Mouse (Mus musculus) gastrocnemius, adult 2 months (tissue): ENCODE results near the gene Ccr5. TPM values are rescaled to one million over a fixed set of nuclear protein-coding genes. Genes with fewer than 3 reads are reported as not detected.
"Not testable (repeated sequence)": the region's sequence is repeated elsewhere in the genome, so short reads cannot be mapped to it uniquely, and the experiment has no call there.

Experiments used
- DNase-seq: peaks from one replicate; pipeline ENCODE4 v3.0.0; 2022
- H3K27ac ChIP-seq: fragments of 200-600 bp; 2 replicates; pipeline ENCODE4 v1.8.1; 2022; ENCODE audit warnings: mild to moderate bottlenecking
- H3K4me3 ChIP-seq: fragments of 200-600 bp; 2 replicates; pipeline ENCODE4 v1.8.1; 2022; ENCODE audit warnings: mild to moderate bottlenecking, moderate library complexity
- CTCF ChIP-seq: fragments of 200-600 bp; IDR thresholded peaks from 2 replicates; pipeline ENCODE4 v1.8.1; 2022; ENCODE audit warnings: antibody characterized with exemption, mild to moderate bottlenecking, moderate library complexity
- intact Hi-C: fragments of 180-260 bp; cut with DNase I; formaldehyde crosslinking; loops from one replicate; pipeline ENCODE4 v1.15.1; 2025
- total RNA-seq, 2 experiments: library from RNA; stranded (reverse); gene quantifications; 2 replicates each; pipeline ENCODE4 v1.2.3; 2021

Gene Ccr5
- total RNA-seq, 2 experiments from 2014 or later, result 0.11 to 0.77 TPM

DNA sequence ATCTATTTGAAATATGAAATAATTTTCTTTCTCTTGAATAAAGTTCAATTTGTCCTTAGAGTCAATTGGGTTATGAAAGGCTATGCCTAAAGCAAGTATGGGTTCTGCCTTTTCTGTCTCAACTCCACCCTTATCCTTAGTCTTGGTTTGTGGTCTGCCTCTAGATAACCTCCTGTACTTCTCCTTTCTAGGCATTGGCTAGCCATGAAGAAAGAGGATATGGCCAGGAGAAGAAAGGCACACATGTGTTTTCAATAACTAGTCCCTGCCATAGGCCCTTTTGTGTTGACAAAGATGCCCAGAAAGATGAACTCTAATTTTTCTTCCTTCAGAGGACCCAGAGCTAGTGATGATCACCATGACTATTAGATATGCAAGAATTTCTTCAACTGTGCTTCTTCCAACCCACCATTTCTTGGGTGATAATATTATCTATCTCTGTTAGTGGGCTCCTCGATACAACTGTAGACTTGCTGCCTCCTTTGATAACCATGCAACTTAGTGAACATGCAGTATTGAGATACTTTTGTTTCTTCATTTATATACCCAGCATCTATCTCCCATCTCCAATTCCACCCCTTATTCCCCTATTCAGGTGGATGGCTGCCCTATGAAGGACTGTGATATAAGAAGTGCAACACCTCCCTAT lies 8.6 kb upstream of the Ccr5 start:
- no peak overlapping the region for H3K27ac ChIP-seq
- no peak overlapping the region for H3K4me3 ChIP-seq
- intact Hi-C loops, result no loop called here
- DNase-seq, result no peak
- no peak for TF ChIP-seq CTCF

GRCm38 (mm10) chr9:124113777-124114176 lies 7.6 kb upstream of the Ccr5 start:
- DNase-seq, result no peak
- TF ChIP-seq CTCF, result no peak
- H3K27ac ChIP-seq, result no peak overlapping the region
- intact Hi-C loops, result no loop called here
- no peak overlapping the region for H3K4me3 ChIP-seq

DNA sequence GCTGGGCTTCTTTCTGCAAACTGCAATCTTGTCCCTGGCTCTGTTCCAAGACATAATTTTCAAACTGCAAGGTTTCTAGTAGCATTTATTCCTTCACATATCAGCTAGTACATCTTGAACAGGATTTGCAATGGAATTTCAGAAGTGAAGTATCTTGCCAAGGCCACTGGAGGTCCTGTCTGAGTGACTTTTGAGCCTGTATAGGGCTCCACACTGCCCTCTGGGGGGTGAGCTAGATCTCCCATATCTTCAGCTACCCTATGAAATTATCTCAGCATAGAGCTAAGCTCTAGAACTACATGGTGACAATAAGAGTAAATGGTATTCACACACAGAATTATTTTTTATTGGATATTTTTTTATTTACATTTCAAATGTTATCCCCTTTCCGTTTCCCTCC lies 2.9 kb upstream of the Ccr5 start:
- peak; percentile 27; the same call in 1 of the 2 replicates for TF ChIP-seq CTCF
- DNase-seq, result peak; percentile 24
- intact Hi-C loops, result no loop called here
- Histone ChIP-seq H3K4me3 (no peak overlapping the region), H3K27ac (no peak overlapping the region)

DNA sequence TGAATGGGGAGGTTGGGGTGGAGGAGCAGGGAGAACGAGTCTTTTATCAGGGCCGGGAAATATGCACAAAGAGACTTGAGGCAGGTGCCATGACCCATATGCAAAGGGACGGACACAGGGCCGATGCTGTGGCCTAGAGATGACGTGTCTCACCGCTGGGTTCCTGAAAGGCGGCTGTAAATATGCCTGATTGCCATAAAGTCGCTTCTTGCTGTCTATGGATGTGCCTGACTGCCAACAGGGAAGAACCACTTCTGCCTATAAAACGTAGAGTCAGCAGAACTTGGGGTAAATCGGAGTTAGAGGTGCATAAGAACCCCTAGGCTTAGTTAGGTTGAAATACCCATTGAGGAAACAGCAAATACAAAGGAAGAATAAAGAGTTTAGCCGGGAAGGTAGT lies 4.2 kb downstream of the Ccr5 start:
- no peak for TF ChIP-seq CTCF
- no peak for DNase-seq
- intact Hi-C loops, result no loop called here
- Histone ChIP-seq H3K27ac (peak overlapping the region; percentile 59; the same call in 1 of the 2 replicates), H3K4me3 (no peak overlapping the region)

GRCm38 (mm10) chr9:124126373-124126772 lies 5.0 kb downstream of the Ccr5 start:
- intact Hi-C loops, result no loop called here
- TF ChIP-seq CTCF, result no peak
- no peak for DNase-seq
- Histone ChIP-seq H3K27ac (peak overlapping the region; percentile 59), H3K4me3 (no peak overlapping the region)

DNA sequence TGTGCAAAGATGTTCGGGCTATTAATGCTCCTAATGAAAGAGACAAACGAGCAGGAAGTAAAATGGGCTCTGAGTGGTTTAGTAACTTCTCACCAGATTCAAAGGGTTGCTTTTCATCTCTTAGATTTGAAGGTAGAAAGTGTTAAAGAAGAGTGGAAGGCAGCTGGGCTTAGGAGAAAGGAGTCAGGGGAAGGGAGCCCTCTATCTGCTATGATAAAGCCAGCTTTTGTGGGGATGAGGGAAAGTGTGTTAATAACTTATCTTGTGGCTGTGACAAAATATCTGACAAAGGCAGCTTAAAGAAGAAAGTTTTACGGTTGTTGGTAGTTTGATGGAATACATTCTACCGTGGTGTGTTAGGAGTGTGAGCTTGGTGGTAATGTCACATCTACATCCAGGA lies 6.1 kb downstream of the Ccr5 start:
- Histone ChIP-seq H3K27ac (no peak overlapping the region; the same call in 1 of the 2 replicates), H3K4me3 (no peak overlapping the region)
- no peak for TF ChIP-seq CTCF
- no peak for DNase-seq
- intact Hi-C loops, result no loop called here

GRCm38 (mm10) chr9:124128379-124128778 lies 7.0 kb downstream of the Ccr5 start:
- intact Hi-C loops, result no loop called here
- peak; percentile 67 for TF ChIP-seq CTCF
- no peak for DNase-seq
- Histone ChIP-seq H3K27ac (no peak overlapping the region), H3K4me3 (no peak overlapping the region)

DNA sequence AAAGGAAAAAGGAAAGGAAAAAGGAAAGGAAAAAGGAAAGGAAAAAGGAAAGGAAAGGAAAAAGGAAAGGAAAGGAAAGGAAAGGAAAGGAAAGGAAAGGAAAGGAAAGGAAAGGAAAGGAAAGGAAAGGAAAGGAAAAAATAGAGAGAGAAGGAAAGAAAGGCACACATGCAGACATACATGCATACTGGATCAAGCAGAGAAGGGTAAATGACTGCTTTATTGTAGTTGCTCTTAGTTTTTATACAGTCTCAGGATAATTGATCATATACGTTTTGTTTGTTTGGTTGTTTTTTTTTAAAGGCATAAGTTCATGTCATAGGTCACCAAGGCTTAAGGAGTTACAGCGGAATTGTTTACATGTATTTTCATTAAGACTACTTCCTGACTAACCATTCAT lies 11.6 kb downstream of the Ccr5 start:
- H3K4me3 ChIP-seq, H3K27ac ChIP-seq, intact Hi-C loops, DNase-seq: not testable (repeated sequence)

DNA sequence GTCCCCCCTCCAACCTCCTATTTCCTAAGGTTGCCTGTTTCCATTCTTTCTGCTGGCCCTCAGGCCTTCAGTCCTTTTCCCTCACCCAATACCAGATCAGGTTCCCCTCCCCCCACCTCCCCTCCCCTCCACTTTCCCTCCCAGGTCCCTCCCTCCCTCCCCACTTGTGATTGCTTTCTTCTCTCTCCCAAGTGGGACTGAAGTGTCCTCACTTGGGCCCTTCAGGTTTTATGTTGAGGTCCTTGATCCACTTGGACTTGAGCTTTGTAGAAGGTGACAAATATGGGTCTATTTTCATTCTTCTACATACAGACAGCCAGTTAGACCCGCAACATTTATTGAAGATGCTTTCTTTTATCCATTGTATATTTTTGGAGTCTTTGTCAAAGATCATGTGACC lies 13.6 kb downstream of the Ccr5 start:
- intact Hi-C loops, DNase-seq, H3K4me3 ChIP-seq, H3K27ac ChIP-seq: not testable (repeated sequence)

GRCm38 (mm10) chr9:124137619-124138018 lies 16.3 kb downstream of the Ccr5 start:
- Histone ChIP-seq H3K27ac (no peak overlapping the region), H3K4me3 (no peak overlapping the region)
- intact Hi-C loops, result no loop called here
- no peak for TF ChIP-seq CTCF
- no peak for DNase-seq

DNA sequence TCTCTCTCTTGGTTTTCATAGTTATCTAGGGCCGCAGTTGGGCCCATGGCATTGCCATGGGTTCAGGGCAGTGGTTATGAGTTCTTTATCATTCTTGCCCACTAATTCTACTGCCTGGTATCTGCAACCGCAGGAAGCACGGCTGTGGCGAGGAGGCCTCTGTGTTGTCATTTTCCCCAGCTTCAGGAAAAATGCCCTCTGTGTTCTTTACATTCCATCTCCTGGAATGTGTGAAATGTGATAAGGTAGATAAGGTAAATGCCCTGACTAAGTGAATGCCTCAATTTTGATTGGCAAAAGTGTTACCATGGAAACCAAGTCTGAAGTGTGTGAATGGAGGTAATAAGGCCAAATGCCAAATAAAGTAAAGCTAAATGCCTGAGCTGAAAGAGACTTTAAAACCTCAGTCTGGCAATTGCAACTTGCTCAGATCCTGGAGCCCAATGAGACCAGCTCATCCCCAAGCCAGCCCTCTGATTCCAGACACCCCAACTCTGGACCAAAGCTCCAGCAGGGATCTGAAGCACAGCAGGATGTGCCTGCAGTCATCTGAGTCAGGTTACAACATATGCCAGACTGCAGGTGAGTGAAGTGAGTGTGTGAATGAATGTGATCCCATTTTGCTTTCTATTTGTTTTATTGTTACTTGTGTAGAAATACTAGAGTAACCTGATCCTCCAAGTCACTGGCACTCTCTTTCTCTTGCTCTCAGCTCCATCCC lies 16.9 kb downstream of the Ccr5 start:
- no peak for DNase-seq
- TF ChIP-seq CTCF, result no peak
- intact Hi-C loops, result no loop called here
- Histone ChIP-seq H3K4me3 (no peak overlapping the region), H3K27ac (no peak overlapping the region)

DNA sequence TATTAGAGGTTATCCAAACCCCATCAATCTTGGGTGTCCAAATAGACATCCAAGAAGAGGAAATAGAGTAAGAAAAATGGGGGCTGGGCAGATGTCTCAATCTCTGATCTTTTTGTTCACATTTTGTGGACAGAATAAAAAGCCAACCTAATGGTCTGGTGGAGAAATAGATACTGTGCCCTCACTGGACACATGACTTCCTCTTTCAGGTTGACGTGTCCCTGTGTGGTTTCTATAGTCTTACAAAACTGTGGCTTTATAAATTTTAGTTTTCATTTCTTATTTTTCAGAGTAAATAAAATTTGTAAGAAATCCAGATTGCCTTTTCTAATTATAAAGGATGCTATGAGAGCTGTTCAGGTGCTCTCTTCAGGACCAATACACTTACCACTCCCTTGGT lies 22.3 kb downstream of the Ccr5 start:
- Histone ChIP-seq H3K27ac (no peak overlapping the region), H3K4me3 (no peak overlapping the region)
- intact Hi-C loops, result no loop called here
- TF ChIP-seq CTCF, result no peak
- no peak for DNase-seq

- Histone ChIP-seq H3K27ac (no peak overlapping the region), H3K4me3 (no peak overlapping the region)
- intact Hi-C loops, result no loop called here
- TF ChIP-seq CTCF, result no peak
- DNase-seq, result no peak
Measured at GRCm38 (mm10) chr9:124146307-124146706, 25.0 kb downstream of the Ccr5 start.

Other genes starting within 250 kb of the Ccr5 start
- gene Ccr1, start 152.9 kb upstream of the Ccr5 start, total RNA-seq, result under 1 TPM in 1 of 2 experiments, not detected in 1; 0.13 TPM
- not detected for gene Ccr1l1, start 143.1 kb upstream of the Ccr5 start, total RNA-seq
- gene Ccr3, start 99.6 kb upstream of the Ccr5 start, total RNA-seq, result not detected
- gene Ccr2, start 19.6 kb upstream of the Ccr5 start, total RNA-seq, result under 1 TPM; 0.47 to 0.51 TPM
- gene 2010315B03Rik, start 191.2 kb downstream of the Ccr5 start, total RNA-seq, result 10 to 100 TPM; 11.1 to 11.7 TPM